Mouse (Mus musculus) liver, postnatal 0 days (tissue): ENCODE results near the gene Cntn2. TPM values are rescaled to one million over a fixed set of nuclear protein-coding genes. Genes with fewer than 3 reads are reported as not detected.

ENCODE experiments used
- ATAC-seq: fragments of 200-750 bp; cut with Nextera tagmentation; 2 replicates; pipeline ENCODE4 v1.8.0; 2017; ENCODE audit warnings: mild to moderate bottlenecking, moderate library complexity
- DNase-seq: peaks from one replicate; pipeline ENCODE4 v3.0.0-alpha.2; 2016
- H3K27ac ChIP-seq: fragments of 300-500 bp; sonication (generic); 2 replicates; pipeline ENCODE4 v1.5.1; 2014; ENCODE audit warnings: antibody characterized with exemption, moderate library complexity, mild to moderate bottlenecking, low read depth
- H3K27me3 ChIP-seq: fragments of 300-500 bp; sonication (generic); 2 replicates; pipeline ENCODE4 v1.6.1; 2014; ENCODE audit warnings: low read length, control low read depth, mixed read lengths; ENCODE audit not compliant: insufficient read depth
- H3K36me3 ChIP-seq: fragments of 300-500 bp; sonication (generic); replicated peaks from 2 replicates; pipeline ENCODE4 v1.6.1; 2014; ENCODE audit warnings: mild to moderate bottlenecking, control low read depth, low read length, moderate library complexity, mixed read lengths; ENCODE audit not compliant: insufficient read depth
- H3K4me1 ChIP-seq: fragments of 300-500 bp; sonication (generic); 2 replicates; pipeline ENCODE4 v1.6.1; 2014; ENCODE audit warnings: antibody characterized with exemption, mild to moderate bottlenecking, control low read depth; ENCODE audit not compliant: insufficient read depth
- H3K4me2 ChIP-seq: fragments of 300-500 bp; sonication (generic); 2 replicates; pipeline ENCODE4 v1.6.1; 2014; ENCODE audit warnings: low read depth, mild to moderate bottlenecking, low read length, moderate library complexity, mixed read lengths
- H3K4me3 ChIP-seq: fragments of 300-500 bp; sonication (generic); 2 replicates; pipeline ENCODE4 v1.5.1; 2014; ENCODE audit warnings: low read depth, low read length
- H3K9ac ChIP-seq: fragments of 300-500 bp; sonication (generic); replicated peaks from 2 replicates; pipeline ENCODE4 v1.6.1; 2014; ENCODE audit warnings: mild to moderate bottlenecking, moderate library complexity
- H3K9me3 ChIP-seq: fragments of 300-500 bp; sonication (generic); 2 replicates; pipeline ENCODE4 v1.6.1; 2016; ENCODE audit warnings: mild to moderate bottlenecking, control low read depth, low read length, mixed read lengths
- CTCF ChIP-seq: sonication (generic); IDR thresholded peaks from 2 replicates; pipeline ENCODE4 v1.5.1; 2016; ENCODE audit warnings: antibody characterized with exemption, low read depth
- EP300 ChIP-seq: IDR thresholded peaks from 2 replicates; pipeline ENCODE4 v1.6.1; 2016; ENCODE audit warnings: antibody characterized with exemption, low read depth, mild to moderate bottlenecking
- WGBS: fragments of 180-500 bp; shearing (Covaris S2); extraction: QIAGEN DNeasy Blood & Tissue Kit; methylation state at CpG from one replicate; pipeline ENCODE4 v1.1.7; 2014; ENCODE audit not compliant: insufficient replicate concordance; 5-methylcytosine and 5-hydroxymethylcytosine counted together
- polyA plus RNA-seq: library from polyadenylated mRNA; unstranded; fragments of >200 nt; fragmentation: Nextera tagmentation; extraction: Ambion mirVana; gene quantifications from 2 replicates; pipeline ENCODE4 v1.2.1, GENCODE M21; 2015

The Cntn2 gene
- polyA plus RNA-seq, 1 experiment from 2014 or later: 0.20 TPM

- ATAC-seq: peak; percentile 55
- Histone ChIP-seq H3K36me3 (peaks cover 19% of the 10 kb centered on the region), H3K27me3 (no peaks in the 10 kb centered on the region), H3K9ac (no peak overlapping the region), H3K4me1 (peaks cover 13% of the 10 kb centered on the region), H3K27ac (no peak overlapping the region), H3K4me2 (no peak overlapping the region), H3K4me3 (no peak overlapping the region), H3K9me3 (no peaks in the 10 kb centered on the region)
- DNase-seq: no peak
- WGBS: 67% methylated on average over 3 of the region's 3 CpGs
- TF ChIP-seq CTCF (no peak), EP300 (no peak)
Measured at GRCm38 (mm10) chr1:132483234-132483633, 59.8 kb downstream of the Cntn2 start.

- ATAC-seq: no peak
- no peak overlapping the region for H3K9ac ChIP-seq
- no peak overlapping the region for H3K27ac ChIP-seq
- peaks cover 6% of the 10 kb centered on the region; the same call in 1 of the 2 replicates for H3K36me3 ChIP-seq
- DNase-seq: no peak
- TF ChIP-seq EP300 (no peak), CTCF (no peak)
- H3K4me3 ChIP-seq: no peak overlapping the region
- WGBS: 79% methylated on average over 2 of the region's 2 CpGs
- no peaks in the 10 kb centered on the region for H3K27me3 ChIP-seq
- H3K4me1 ChIP-seq: peaks cover 19% of the 10 kb centered on the region
- H3K4me2 ChIP-seq: no peak overlapping the region
- H3K9me3 ChIP-seq: no peaks in the 10 kb centered on the region
Measured at GRCm38 (mm10) chr1:132481619-132482018, 61.4 kb downstream of the Cntn2 start.

GRCm38 (mm10) chr1:132479438-132479837, 63.6 kb downstream of the Cntn2 start:
- Histone ChIP-seq H3K4me2 (no peak overlapping the region), H3K27ac (no peak overlapping the region), H3K4me3 (no peak overlapping the region), H3K4me1 (peaks cover 19% of the 10 kb centered on the region), H3K9ac (no peak overlapping the region), H3K27me3 (no peaks in the 10 kb centered on the region), H3K9me3 (no peaks in the 10 kb centered on the region), H3K36me3 (no peaks in the 10 kb centered on the region)
- ATAC-seq: no peak
- TF ChIP-seq EP300 (no peak), CTCF (no peak)
- WGBS: 73% methylated on average over 1 of the region's 1 CpGs
- DNase-seq: no peak

DNA sequence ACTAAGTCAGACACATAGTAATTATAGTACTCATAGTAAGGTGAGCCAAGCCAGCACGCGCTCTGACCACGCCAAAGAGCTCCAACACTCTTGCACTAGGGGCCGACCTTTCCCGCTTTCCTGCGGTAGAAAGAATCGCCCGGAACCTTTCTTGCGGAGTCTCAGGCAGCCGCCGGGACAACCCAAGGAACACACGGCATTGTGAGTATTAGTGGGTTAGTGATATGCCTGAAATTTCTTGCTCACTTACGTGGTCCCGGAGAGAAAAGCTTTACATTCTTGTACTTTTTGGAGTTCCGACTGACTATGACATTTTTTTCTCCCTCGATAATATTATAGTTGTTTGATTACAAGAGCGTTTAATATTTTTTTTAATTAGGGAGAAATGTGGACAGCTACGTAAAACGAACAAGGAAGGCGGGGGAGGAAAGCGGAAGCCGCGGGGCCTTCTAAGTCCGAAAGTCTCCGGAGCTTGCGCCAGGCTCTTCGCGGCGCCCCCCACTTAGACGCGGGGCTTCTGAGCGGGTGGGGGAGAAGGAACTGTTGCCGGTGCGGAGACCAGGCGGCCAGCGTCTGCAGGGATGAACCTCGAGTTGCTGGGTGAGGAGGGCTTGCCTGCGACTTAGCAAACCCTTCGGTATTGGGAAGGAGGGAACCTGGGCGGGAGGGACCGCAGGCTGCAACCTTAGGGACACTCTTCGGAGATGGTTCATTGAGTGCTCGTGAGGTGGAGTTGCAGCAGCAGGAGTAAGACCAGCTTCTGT, 65.9 kb downstream of the Cntn2 start, which contains the start of gene Rbbp5:
TSS of gene Rbbp5 (plus strand) at position 438 of the 764 bp plus-strand sequence.
- Histone ChIP-seq H3K4me2 (peak within 1 kb of the TSS; percentile 91), H3K36me3 (no peaks in the 10 kb centered on the region), H3K9me3 (no peaks in the 10 kb centered on the region), H3K27ac (peak within 1 kb of the TSS; percentile 85), H3K4me1 (peaks cover 11% of the 10 kb centered on the region), H3K9ac (peak within 1 kb of the TSS; percentile 91), H3K27me3 (no peaks in the 10 kb centered on the region), H3K4me3 (peak within 1 kb of the TSS; percentile 88)
- peak; percentile 95 for ATAC-seq
- TF ChIP-seq EP300: peak; percentile 92; the same call in 1 of the 2 replicates
- peak; percentile 29 for TF ChIP-seq CTCF
- under 1% methylated on average over 43 of the region's 43 CpGs for WGBS
- peak; percentile 91 for DNase-seq

- H3K27ac ChIP-seq: peak overlapping the region; percentile 85
- H3K9me3 ChIP-seq: no peaks in the 10 kb centered on the region
- no peaks in the 10 kb centered on the region for H3K36me3 ChIP-seq
- peak overlapping the region; percentile 91 for H3K4me2 ChIP-seq
- TF ChIP-seq CTCF (no peak), EP300 (no peak)
- no peak for DNase-seq
- peaks cover 11% of the 10 kb centered on the region for H3K4me1 ChIP-seq
- H3K27me3 ChIP-seq: no peaks in the 10 kb centered on the region
- H3K4me3 ChIP-seq: peak overlapping the region; percentile 88
- ATAC-seq: peak; percentile 82
- peak overlapping the region; percentile 91 for H3K9ac ChIP-seq
- 2% methylated on average over 9 of the region's 9 CpGs for WGBS
Measured at GRCm38 (mm10) chr1:132476575-132476927, 66.5 kb downstream of the Cntn2 start.

GRCm38 (mm10) chr1:132474496-132474895, 68.6 kb downstream of the Cntn2 start:
- Histone ChIP-seq H3K36me3 (no peaks in the 10 kb centered on the region), H3K4me1 (peaks cover 11% of the 10 kb centered on the region), H3K4me3 (no peak overlapping the region), H3K9me3 (no peaks in the 10 kb centered on the region), H3K9ac (no peak overlapping the region), H3K4me2 (no peak overlapping the region), H3K27me3 (no peaks in the 10 kb centered on the region), H3K27ac (no peak overlapping the region)
- DNase-seq (no peak), ATAC-seq (no peak)
- TF ChIP-seq CTCF (no peak), EP300 (no peak)
- WGBS: 77% methylated on average over 1 of the region's 1 CpGs
